Mouse (Mus musculus) cerebellum, postnatal 4 days (tissue): ENCODE measurements at regions not wholly inside any gene's neighbourhood (a gene's known extent, or its start where the extent isn't known, plus 50 kb on each side); places are given as distances from the start of the nearest gene placed in this dataset.

Experiments used
- DNase-seq, 2 experiments: peaks; one replicate each; pipeline ENCODE4 v3.0.0; 2022; ENCODE audit warnings: low spot score in 2 of 2, mixed read lengths in 1 of 2

GRCm38 (mm10) chr1:152241026-152241425 is 145.5 kb downstream of the Tsen15 start:
- no peak for DNase-seq

- DNase-seq: no peak
Observed at GRCm38 (mm10) chr1:152239376-152239775, 147.1 kb downstream of the Tsen15 start.

GRCm38 (mm10) chr1:152235212-152235792 is 145.4 kb upstream of the 1700025G04Rik start:
- no peak for DNase-seq

- no peak for DNase-seq
Observed at GRCm38 (mm10) chr1:152234716-152235115, 144.8 kb upstream of the 1700025G04Rik start.

- no peak for DNase-seq
Observed at GRCm38 (mm10) chr1:152231717-152232202, 141.8 kb upstream of the 1700025G04Rik start.

GRCm38 (mm10) chr1:152229709-152230108 is 139.8 kb upstream of the 1700025G04Rik start:
- DNase-seq: no peak

GRCm38 (mm10) chr1:152226049-152226448 is 136.1 kb upstream of the 1700025G04Rik start:
- DNase-seq: no peak

- no peak for DNase-seq
Observed at GRCm38 (mm10) chr1:152223666-152224065, 133.7 kb upstream of the 1700025G04Rik start.

GRCm38 (mm10) chr1:152220804-152221565 is 131.1 kb upstream of the 1700025G04Rik start:
- DNase-seq: no peak

- peak in 1 of 2 experiments; percentile 25 for DNase-seq
Observed at GRCm38 (mm10) chr1:152219752-152220151, 129.8 kb upstream of the 1700025G04Rik start.

- DNase-seq: no peak
Observed at GRCm38 (mm10) chr1:152217404-152217803, 127.5 kb upstream of the 1700025G04Rik start.

GRCm38 (mm10) chr1:152214376-152214775 is 124.5 kb upstream of the 1700025G04Rik start:
- DNase-seq: no peak

- no peak for DNase-seq
Observed at GRCm38 (mm10) chr1:152203187-152203586, 113.3 kb upstream of the 1700025G04Rik start.

GRCm38 (mm10) chr1:152188700-152189099 is 98.8 kb upstream of the 1700025G04Rik start:
- DNase-seq: no peak

- no peak for DNase-seq
Observed at GRCm38 (mm10) chr1:152184956-152185355, 95.0 kb upstream of the 1700025G04Rik start.

- DNase-seq: no peak
Observed at GRCm38 (mm10) chr1:152176267-152176970, 86.5 kb upstream of the 1700025G04Rik start.

GRCm38 (mm10) chr1:152175691-152176090 is 85.8 kb upstream of the 1700025G04Rik start:
- no peak for DNase-seq

GRCm38 (mm10) chr1:152174464-152174863 is 84.5 kb upstream of the 1700025G04Rik start:
- DNase-seq: no peak

GRCm38 (mm10) chr1:152171034-152171790 is 81.3 kb upstream of the 1700025G04Rik start:
- no peak for DNase-seq

- DNase-seq: no peak
Observed at GRCm38 (mm10) chr1:152170583-152170982, 80.7 kb upstream of the 1700025G04Rik start.

GRCm38 (mm10) chr1:152169508-152169907 is 79.6 kb upstream of the 1700025G04Rik start:
- DNase-seq: no peak

- DNase-seq: peak in 1 of 2 experiments; percentile 67
Observed at GRCm38 (mm10) chr1:152168284-152168683, 78.4 kb upstream of the 1700025G04Rik start.
